Mouse (Mus musculus) CD8-positive naive resting alpha-beta T cell, adult 57 days (primary cell): ENCODE results near the gene Sema4b. TPM values are rescaled to one million over a fixed set of nuclear protein-coding genes. Genes with fewer than 3 reads are reported as not detected.

Experiments used
- total RNA-seq: library from RNA; stranded (reverse); gene quantifications from one replicate; pipeline ENCODE4 v1.2.4, GENCODE M21; 2023

The Sema4b gene
- total RNA-seq, result 48.9 TPM

GRCm38 (mm10) chr7:80186531-80187296 is at the start of gene Sema4b:
Sema4b (plus strand) TSS chr7:80186841.

GRCm38 (mm10) chr7:80232489-80233029 is 45.9 kb downstream of the Sema4b start, which contains the start of the genes Cib1 and Gdpgp1:
Cib1 (minus strand) TSS chr7:80232813.
Gdpgp1 (plus strand) TSS chr7:80232865.

GRCm38 (mm10) chr7:80246148-80246721 is 59.6 kb downstream of the Sema4b start, which contains the start of gene Ttll13:
Ttll13 (plus strand) TSS chr7:80246376.

GRCm38 (mm10) chr7:80260625-80261371 is 74.2 kb downstream of the Sema4b start, which contains the start of gene Ngrn:
Ngrn (plus strand) TSS chr7:80261215.

GRCm38 (mm10) chr7:80268897-80269750 is 82.5 kb downstream of the Sema4b start, which contains the start of gene Vps33b:
Vps33b (plus strand) TSS chr7:80269649.

Other genes starting within 250 kb of the Sema4b start
- 26.3 TPM for gene Zfp710, start 162.0 kb upstream of the Sema4b start, total RNA-seq
- gene Idh2, start 71.4 kb upstream of the Sema4b start, total RNA-seq, result 38.2 TPM
- gene Cib1, start 46.0 kb downstream of the Sema4b start, total RNA-seq, result 49.5 TPM
- gene Gdpgp1, start 46.0 kb downstream of the Sema4b start, total RNA-seq, result 5.2 TPM
- gene Ttll13, start 59.5 kb downstream of the Sema4b start, total RNA-seq, result 1.8 TPM
- 17.9 TPM for gene Ngrn, start 74.4 kb downstream of the Sema4b start, total RNA-seq
- gene Vps33b, start 82.8 kb downstream of the Sema4b start, total RNA-seq, result 34.9 TPM
- 2.6 TPM for gene Prc1, start 107.6 kb downstream of the Sema4b start, total RNA-seq
- gene Rccd1, start 137.6 kb downstream of the Sema4b start, total RNA-seq, result 34.9 TPM
- 135 TPM for gene Unc45a, start 154.2 kb downstream of the Sema4b start, total RNA-seq
- gene Hddc3, start 156.3 kb downstream of the Sema4b start, total RNA-seq, result 8.1 TPM
- 99.7 TPM for gene Man2a2, start 184.5 kb downstream of the Sema4b start, total RNA-seq
- 8.6 TPM for gene Fes, start 201.1 kb downstream of the Sema4b start, total RNA-seq
- gene Furin, start 218.6 kb downstream of the Sema4b start, total RNA-seq, result 66.4 TPM